Mouse (Mus musculus) lung, embryonic 15.5 days (tissue): ENCODE data around the gene Pyroxd1. TPM values are rescaled to one million over a fixed set of nuclear protein-coding genes. Genes with fewer than 3 reads are reported as not detected.
"Not testable (repeated sequence)": the region's sequence is repeated elsewhere in the genome, so short reads cannot be mapped to it uniquely, and the experiment has no call there.

Source experiments
- ATAC-seq: fragments of 200-750 bp; cut with Nextera tagmentation; 2 replicates; pipeline ENCODE4 v1.8.0; 2017; ENCODE audit warnings: moderate number of reproducible peaks, borderline replicate concordance; ENCODE audit not compliant: low FRiP score, low TSS enrichment; ENCODE audit errors: extremely low read depth
- H3K27ac ChIP-seq: fragments of 300-500 bp; sonication (generic); 2 replicates; pipeline ENCODE4 v1.5.1; 2015; ENCODE audit warnings: moderate library complexity, mild to moderate bottlenecking, inconsistent platforms
- H3K27me3 ChIP-seq: fragments of 300-500 bp; sonication (generic); 2 replicates; pipeline ENCODE4 v1.6.1; 2015; ENCODE audit warnings: inconsistent platforms
- H3K36me3 ChIP-seq: fragments of 300-500 bp; sonication (generic); 2 replicates; pipeline ENCODE4 v1.6.1; 2015; ENCODE audit warnings: inconsistent platforms
- H3K4me1 ChIP-seq: fragments of 300-500 bp; sonication (generic); 2 replicates; pipeline ENCODE4 v1.6.1; 2015; ENCODE audit warnings: inconsistent platforms
- H3K4me2 ChIP-seq: fragments of 300-500 bp; sonication (generic); 2 replicates; pipeline ENCODE4 v1.6.1; 2015; ENCODE audit warnings: inconsistent platforms, mild to moderate bottlenecking, moderate library complexity
- H3K4me3 ChIP-seq: fragments of 300-500 bp; sonication (generic); 2 replicates; pipeline ENCODE4 v1.5.1; 2015; ENCODE audit warnings: mild to moderate bottlenecking, inconsistent platforms
- H3K9ac ChIP-seq: fragments of 300-500 bp; sonication (generic); 2 replicates; pipeline ENCODE4 v1.6.1; 2015; ENCODE audit warnings: inconsistent platforms
- H3K9me3 ChIP-seq: fragments of 300-500 bp; sonication (generic); 2 replicates; pipeline ENCODE4 v1.6.1; 2016; ENCODE audit warnings: inconsistent platforms
- WGBS: fragments of 180-500 bp; shearing (Covaris S2); methylation state at CpG from one replicate; pipeline ENCODE4 v1.1.7; 2015; 5-methylcytosine and 5-hydroxymethylcytosine counted together
- polyA plus RNA-seq: library from polyadenylated mRNA; unstranded; fragments of >200 nt; fragmentation: Nextera tagmentation; extraction: Ambion mirVana; gene quantifications from 2 replicates; pipeline ENCODE4 v1.2.1, GENCODE M21; 2015

Gene Pyroxd1
- polyA plus RNA-seq, 1 experiment from 2014 or later, result 15.7 TPM

DNA sequence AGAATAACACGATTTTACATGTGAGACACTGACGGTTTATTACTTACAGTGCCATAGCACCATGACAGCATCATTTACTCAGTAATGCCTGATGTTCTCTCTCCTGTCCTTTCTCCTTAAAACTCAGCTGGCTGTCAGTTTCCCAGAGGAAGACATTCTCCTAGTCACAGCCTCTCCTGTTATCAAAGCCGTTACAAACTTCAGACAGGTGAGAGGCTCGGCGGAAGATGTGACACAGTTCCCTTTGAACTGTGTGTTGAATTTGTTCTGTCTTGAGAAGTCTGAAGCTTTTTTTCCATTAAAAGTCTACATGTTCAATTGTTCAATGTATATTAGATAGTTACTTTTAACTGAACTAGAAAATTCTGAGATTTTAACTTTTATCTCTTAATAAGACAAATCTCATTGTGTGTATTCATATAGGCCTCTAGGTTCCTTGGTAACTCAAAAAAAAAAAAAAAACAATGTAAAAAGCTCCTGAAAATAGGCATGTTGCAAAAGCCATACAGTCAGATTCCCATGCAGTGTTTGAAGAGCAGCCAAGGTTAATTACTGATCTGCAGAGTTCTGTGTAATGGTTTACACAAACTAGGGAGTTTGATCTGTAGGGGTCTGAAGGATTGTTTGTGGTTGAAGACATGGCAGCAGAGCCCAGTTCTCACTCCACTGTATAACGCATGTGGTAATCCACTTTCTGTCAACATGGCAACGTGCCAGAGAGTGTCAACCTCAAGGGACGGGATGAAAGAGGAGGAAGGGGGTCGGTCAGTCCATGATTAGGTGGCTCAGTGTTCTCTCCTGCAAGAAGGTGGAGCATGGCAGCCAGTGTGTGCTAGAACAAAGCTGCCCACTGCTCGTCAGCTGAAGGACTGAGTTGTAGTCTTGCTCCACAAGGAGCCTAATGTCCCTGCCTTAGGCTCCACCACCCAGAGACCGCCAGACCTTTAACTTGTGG lies 2.3 kb downstream of the Pyroxd1 start:
- 55% methylated on average over 11 of the region's 11 CpGs for WGBS
- Histone ChIP-seq H3K9ac (no peak overlapping the region), H3K27me3 (no peaks in the 10 kb centered on the region), H3K4me1 (peaks cover 9% of the 10 kb centered on the region), H3K4me3 (no peak overlapping the region), H3K36me3 (peaks cover 27% of the 10 kb centered on the region), H3K4me2 (no peak overlapping the region), H3K9me3 (no peaks in the 10 kb centered on the region), H3K27ac (no peak overlapping the region)
- ATAC-seq, result no peak

DNA sequence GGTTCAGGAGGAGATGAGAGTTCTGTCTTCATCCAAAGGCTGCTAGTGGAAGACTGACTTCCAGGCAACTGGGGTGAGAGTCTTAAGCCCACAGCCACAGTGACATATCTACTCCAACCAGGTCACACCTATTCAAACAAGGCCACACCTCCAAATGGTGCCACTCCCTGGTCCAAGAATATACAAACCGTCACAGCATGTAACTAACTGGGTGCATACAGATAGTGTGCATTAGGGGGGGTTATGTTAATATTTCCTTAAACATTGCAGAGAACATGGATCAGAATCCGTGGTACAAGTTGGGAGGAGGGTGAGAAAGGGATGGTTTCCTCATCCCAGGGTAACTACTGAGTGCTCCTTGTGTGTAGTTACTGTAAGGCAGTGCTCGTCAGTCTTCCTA lies 6.6 kb downstream of the Pyroxd1 start:
- peaks cover 42% of the 10 kb centered on the region for H3K36me3 ChIP-seq
- not testable (repeated sequence) for H3K4me3 ChIP-seq, H3K9ac ChIP-seq, H3K4me2 ChIP-seq, H3K27ac ChIP-seq, H3K4me1 ChIP-seq, ATAC-seq, H3K27me3 ChIP-seq, H3K9me3 ChIP-seq
- WGBS, result 79% methylated on average over 3 of the region's 3 CpGs

DNA sequence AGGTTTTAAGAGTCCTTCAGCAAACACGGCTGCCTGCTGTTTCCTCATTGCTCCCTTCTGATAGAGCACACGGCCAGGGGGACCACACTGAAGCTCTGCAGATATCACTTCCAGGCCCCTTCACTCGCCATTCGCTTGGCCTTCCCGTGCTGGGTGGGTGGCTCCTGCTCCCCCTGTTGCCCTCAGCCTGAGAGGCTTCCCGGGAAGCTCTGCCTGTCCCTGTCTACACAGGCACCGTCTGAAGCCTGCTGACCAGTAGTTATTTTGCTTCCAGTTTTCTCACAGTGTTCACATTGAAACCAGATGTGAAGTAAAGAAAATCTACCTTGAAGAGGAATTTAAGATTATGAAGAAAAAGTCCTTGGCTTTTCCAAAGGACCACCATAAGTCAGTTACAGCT lies 11.7 kb downstream of the Pyroxd1 start:
- Histone ChIP-seq H3K27me3 (no peaks in the 10 kb centered on the region), H3K4me1 (no peaks in the 10 kb centered on the region), H3K9ac (no peak overlapping the region), H3K27ac (no peak overlapping the region), H3K4me2 (no peak overlapping the region), H3K36me3 (peaks cover 49% of the 10 kb centered on the region), H3K9me3 (no peaks in the 10 kb centered on the region), H3K4me3 (no peak overlapping the region)
- no peak for ATAC-seq
- 77% methylated on average over 7 of the region's 7 CpGs for WGBS

DNA sequence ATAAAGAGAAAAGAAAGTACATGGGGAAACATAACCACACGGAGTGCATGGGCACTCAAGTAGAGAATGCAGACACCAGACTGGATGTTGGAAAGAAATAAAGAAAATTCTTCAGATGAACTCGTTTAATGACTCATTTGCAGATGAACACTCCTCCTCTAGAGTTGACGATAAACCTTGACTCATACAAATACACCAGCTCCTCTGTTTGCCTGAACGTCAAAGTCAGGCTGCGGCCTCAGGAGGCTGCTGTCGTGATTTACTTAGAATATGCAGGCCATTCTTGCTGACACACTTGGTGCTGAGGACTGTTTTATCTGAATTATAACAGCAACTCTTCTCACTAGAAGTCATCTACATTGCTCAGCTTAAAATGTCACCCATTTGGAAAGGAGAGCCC lies 16.6 kb downstream of the Pyroxd1 start:
- H3K9ac ChIP-seq, result no peak overlapping the region
- H3K27me3 ChIP-seq, result no peaks in the 10 kb centered on the region
- no peak overlapping the region for H3K4me3 ChIP-seq
- H3K4me1 ChIP-seq, result no peaks in the 10 kb centered on the region
- 93% methylated on average over 6 of the region's 6 CpGs for WGBS
- no peak overlapping the region for H3K4me2 ChIP-seq
- no peaks in the 10 kb centered on the region for H3K9me3 ChIP-seq
- peaks cover 45% of the 10 kb centered on the region for H3K36me3 ChIP-seq
- H3K27ac ChIP-seq, result no peak overlapping the region
- no peak for ATAC-seq

DNA sequence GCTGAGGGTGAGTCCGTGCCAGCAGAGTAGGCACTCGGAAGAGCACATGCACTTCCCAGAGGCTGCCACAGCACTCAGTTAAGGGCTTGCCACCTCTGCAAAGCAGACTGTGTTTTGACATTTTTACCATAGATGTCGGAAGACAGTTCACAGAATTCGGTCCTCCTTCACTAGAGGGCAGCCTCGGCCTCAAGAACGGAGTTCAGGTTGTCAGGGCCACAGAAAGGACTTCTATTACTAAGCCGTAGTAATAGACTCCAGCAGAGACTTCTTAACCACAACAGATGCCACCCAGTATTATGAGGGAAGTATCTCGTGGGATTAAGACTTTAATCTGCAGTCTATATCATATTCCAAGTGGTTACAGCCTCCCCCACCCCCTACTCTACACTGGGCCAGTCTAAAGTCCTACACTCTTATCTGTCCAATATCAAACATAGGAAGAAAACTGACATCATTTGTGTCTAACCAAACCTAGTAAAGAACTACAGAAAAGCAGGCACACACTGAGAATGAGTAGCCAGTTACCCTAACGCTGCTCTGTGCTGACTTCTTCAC lies 17.6 kb downstream of the Pyroxd1 start:
- 71% methylated on average over 9 of the region's 9 CpGs for WGBS
- Histone ChIP-seq H3K9me3 (no peaks in the 10 kb centered on the region), H3K27me3 (no peaks in the 10 kb centered on the region), H3K4me3 (no peak overlapping the region), H3K4me2 (no peak overlapping the region), H3K4me1 (no peaks in the 10 kb centered on the region), H3K27ac (no peak overlapping the region), H3K9ac (no peak overlapping the region), H3K36me3 (peaks cover 42% of the 10 kb centered on the region)
- no peak for ATAC-seq

DNA sequence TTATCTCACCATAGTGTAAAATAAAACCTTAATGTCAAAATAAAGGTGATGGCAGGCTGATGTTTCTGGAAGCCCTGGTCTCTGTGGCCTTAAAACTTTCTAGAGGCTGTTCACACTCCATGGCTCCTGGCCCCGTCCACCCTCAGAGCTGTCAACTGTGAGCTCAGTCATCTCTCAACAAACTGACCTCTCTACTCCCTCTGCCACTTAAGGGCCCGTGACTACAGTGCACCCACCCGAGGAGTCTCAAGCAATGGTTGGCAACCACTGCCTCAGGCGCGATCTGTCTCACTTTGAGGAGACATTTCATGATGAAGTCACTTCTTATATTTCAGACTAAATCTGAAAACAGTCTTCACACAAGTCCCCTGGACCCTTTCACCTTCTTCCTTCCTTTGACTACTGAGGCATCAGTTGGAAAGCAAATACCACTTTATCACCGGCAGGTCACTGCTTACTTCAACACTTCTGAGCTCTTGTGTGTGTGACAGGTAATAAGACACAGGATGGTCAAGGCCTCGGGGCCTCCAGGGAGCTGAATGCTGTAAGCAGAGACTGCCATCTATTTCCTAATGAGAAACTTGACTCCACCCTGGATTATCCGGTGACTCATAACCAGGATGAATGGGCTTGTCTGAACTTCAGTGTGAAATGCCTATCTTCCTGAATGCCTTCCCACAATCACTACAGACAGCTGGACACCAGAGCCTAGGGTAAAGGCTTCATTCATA lies 20.5 kb downstream of the Pyroxd1 start:
- Histone ChIP-seq H3K4me2 (no peak overlapping the region), H3K9me3 (no peaks in the 10 kb centered on the region), H3K4me3 (no peak overlapping the region), H3K9ac (no peak overlapping the region), H3K36me3 (peaks cover 35% of the 10 kb centered on the region), H3K27ac (no peak overlapping the region), H3K27me3 (no peaks in the 10 kb centered on the region), H3K4me1 (no peaks in the 10 kb centered on the region)
- no peak for ATAC-seq
- WGBS, result 71% methylated on average over 8 of the region's 8 CpGs

DNA sequence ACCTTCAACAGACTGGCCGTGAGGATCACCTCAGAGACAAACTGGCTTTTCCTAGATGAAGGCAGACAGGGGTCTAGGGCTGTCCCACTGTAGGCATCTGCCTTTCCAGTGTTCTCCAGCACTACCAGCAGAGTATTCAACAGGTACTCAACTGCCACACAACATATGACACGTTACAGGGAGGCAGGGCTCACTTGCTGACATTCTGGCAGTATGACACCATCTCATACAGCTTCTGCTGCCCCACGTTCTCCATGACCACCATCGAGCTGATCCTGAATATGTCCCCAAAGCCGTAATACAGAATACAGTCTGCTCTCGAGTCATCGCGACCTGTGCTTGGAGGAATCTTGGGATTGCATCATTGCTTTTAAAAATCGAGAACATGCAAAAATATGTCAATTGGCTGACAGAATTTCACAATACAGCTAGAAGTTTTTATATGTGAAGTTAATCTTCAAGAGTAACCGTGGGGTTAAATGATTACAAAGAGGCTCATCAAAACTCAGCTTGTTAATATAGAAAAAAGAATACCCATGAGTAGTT lies 21.1 kb downstream of the Pyroxd1 start:
- Histone ChIP-seq H3K9me3 (no peaks in the 10 kb centered on the region), H3K4me1 (no peaks in the 10 kb centered on the region), H3K27me3 (no peaks in the 10 kb centered on the region), H3K9ac (no peak overlapping the region), H3K27ac (no peak overlapping the region), H3K4me2 (no peak overlapping the region), H3K4me3 (no peak overlapping the region), H3K36me3 (peaks cover 33% of the 10 kb centered on the region)
- WGBS, result 88% methylated on average over 10 of the region's 10 CpGs
- no peak for ATAC-seq

DNA sequence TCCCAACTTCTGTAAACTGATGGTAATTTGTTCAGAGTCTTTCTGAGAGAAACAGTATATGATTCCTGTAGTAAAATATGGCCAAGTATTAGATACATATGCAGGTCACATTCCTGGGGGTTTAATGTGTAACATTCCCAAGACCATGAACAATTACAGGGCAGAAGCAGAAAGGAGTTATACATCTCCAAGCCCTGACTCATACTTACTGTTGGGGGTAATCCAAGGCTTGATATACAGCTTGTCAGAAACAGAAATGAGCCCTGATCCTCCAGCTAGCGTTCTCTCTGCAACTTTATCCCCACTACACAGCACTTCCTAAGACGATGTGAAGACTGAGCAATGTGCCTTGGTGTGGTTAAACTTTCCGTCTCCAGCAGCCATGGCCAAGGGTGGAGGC lies 22.1 kb downstream of the Pyroxd1 start:
- no peaks in the 10 kb centered on the region for H3K27me3 ChIP-seq
- no peak overlapping the region for H3K9ac ChIP-seq
- WGBS, result 96% methylated on average over 3 of the region's 3 CpGs
- H3K27ac ChIP-seq, result no peak overlapping the region
- H3K36me3 ChIP-seq, result peaks cover 32% of the 10 kb centered on the region
- H3K4me3 ChIP-seq, result no peak overlapping the region
- no peaks in the 10 kb centered on the region for H3K4me1 ChIP-seq
- no peak for ATAC-seq
- H3K4me2 ChIP-seq, result no peak overlapping the region
- H3K9me3 ChIP-seq, result no peaks in the 10 kb centered on the region

DNA sequence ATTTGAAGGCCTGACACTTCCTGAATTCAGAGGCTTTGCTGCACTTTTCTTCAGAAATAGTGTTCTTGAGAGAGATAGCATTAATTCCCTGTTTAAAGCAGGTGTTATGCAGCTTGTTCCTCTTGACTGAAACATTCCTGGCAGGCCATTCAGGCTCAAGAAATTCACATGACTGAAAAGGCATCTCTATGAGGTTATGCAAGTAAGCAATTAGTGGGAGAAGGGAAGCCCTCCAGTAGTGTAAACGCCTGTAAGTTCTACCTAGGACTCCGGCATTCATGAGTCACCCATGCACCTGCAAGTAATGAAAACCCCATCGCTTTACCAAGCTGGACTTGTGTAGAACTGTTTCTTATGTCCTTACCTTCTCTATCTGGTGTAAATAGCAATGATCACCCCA lies 24.1 kb downstream of the Pyroxd1 start:
- Histone ChIP-seq H3K4me2 (no peak overlapping the region), H3K4me3 (no peak overlapping the region), H3K27me3 (no peaks in the 10 kb centered on the region), H3K36me3 (peaks cover 34% of the 10 kb centered on the region), H3K27ac (no peak overlapping the region), H3K9ac (no peak overlapping the region), H3K9me3 (no peaks in the 10 kb centered on the region), H3K4me1 (no peaks in the 10 kb centered on the region)
- 84% methylated on average over 3 of the region's 3 CpGs for WGBS
- no peak for ATAC-seq

DNA sequence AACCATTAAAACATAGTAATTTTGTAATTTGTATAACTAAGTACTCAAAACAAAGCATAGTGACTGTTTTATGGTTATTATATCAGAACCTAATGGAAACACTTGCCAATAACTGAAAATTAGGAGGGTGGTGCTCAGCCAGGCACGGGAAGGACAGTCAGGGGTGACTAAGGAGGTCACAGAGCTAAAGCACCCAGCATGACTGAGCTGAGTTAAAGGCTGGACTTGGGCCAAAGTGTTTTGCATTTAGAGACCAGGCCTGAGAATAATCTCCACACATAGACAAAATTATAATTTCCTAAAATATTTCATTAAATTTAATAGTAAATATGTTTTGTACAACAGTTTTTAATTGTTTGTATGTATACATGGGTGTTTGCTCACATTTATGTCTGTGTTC lies 31.6 kb downstream of the Pyroxd1 start:
- H3K27ac ChIP-seq, result no peak overlapping the region
- no peak overlapping the region for H3K4me3 ChIP-seq
- no peaks in the 10 kb centered on the region for H3K4me1 ChIP-seq
- H3K36me3 ChIP-seq, result peaks cover 22% of the 10 kb centered on the region; the same call in 1 of the 2 replicates
- H3K27me3 ChIP-seq, result no peaks in the 10 kb centered on the region
- 63% methylated on average over 1 of the region's 1 CpGs for WGBS
- H3K9me3 ChIP-seq, result no peaks in the 10 kb centered on the region
- no peak for ATAC-seq
- H3K4me2 ChIP-seq, result no peak overlapping the region
- H3K9ac ChIP-seq, result no peak overlapping the region

DNA sequence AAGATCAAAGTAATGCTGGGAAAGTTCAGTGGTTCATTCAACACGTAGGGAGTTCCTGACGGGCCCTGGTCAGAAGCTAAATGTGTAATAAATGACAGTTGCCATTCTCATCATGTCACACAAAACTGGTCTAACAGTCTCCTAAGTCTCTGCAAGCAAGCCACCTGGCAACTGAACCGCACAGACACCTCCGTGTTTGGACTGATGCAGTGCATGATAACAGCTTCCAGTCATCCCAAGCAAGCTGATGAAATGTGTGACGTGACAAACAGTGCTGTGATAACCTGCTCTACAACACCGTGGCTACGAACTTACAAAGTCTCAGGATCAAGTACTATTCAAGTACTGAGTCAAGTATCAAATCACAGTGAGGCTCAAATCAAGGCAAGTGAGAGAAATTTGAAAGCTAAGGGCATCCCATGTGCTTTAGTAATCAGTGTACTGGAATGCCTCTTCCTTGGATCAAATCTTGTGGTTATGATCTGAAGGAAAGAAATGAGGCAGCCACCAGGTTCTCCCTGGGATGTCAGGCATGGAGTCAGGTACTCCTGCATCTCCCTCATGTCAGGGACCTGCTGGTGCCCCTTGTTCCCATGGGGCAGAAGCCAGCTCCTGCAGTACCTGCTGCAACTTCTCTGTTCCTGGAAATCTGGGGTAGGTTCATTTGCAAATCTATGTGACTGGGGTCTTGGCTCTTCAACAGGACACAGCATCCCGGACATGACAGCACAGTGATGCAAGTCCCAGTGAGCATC lies 33.3 kb downstream of the Pyroxd1 start:
- H3K9ac ChIP-seq, result no peak overlapping the region
- H3K27me3 ChIP-seq, result no peaks in the 10 kb centered on the region
- H3K4me2 ChIP-seq, result no peak overlapping the region
- no peak overlapping the region for H3K27ac ChIP-seq
- WGBS, result 70% methylated on average over 8 of the region's 8 CpGs
- no peak overlapping the region for H3K4me3 ChIP-seq
- no peaks in the 10 kb centered on the region for H3K4me1 ChIP-seq
- peaks cover 13% of the 10 kb centered on the region; the same call in 1 of the 2 replicates for H3K36me3 ChIP-seq
- no peaks in the 10 kb centered on the region for H3K9me3 ChIP-seq
- ATAC-seq, result no peak
